Mouse (Mus musculus) liver, embryonic 16.5 days (tissue): ENCODE results near the gene Mapk10. TPM values are rescaled to one million over a fixed set of nuclear protein-coding genes. Genes with fewer than 3 reads are reported as not detected.

Source experiments
- ATAC-seq: fragments of 200-750 bp; cut with Nextera tagmentation; 2 replicates; pipeline ENCODE4 v1.8.0; 2017; ENCODE audit warnings: low read depth, mild to moderate bottlenecking, moderate number of reproducible peaks, moderate library complexity
- H3K27ac ChIP-seq: fragments of 300-500 bp; sonication (generic); 2 replicates; pipeline ENCODE4 v1.5.1; 2014; ENCODE audit warnings: mild to moderate bottlenecking, low read length
- H3K27me3 ChIP-seq: fragments of 300-500 bp; sonication (generic); 2 replicates; pipeline ENCODE4 v1.6.1; 2014; ENCODE audit warnings: low read depth, low read length, mixed read lengths; ENCODE audit not compliant: control insufficient read depth, insufficient read depth
- H3K36me3 ChIP-seq: fragments of 300-500 bp; sonication (generic); 2 replicates; pipeline ENCODE4 v1.6.1; 2014; ENCODE audit warnings: mild to moderate bottlenecking; ENCODE audit not compliant: control insufficient read depth, insufficient read depth
- H3K4me1 ChIP-seq: fragments of 300-500 bp; sonication (generic); 2 replicates; pipeline ENCODE4 v1.6.1; 2014; ENCODE audit warnings: low read depth, low read length, mixed read lengths; ENCODE audit not compliant: control insufficient read depth
- H3K4me2 ChIP-seq: fragments of 300-500 bp; sonication (generic); 2 replicates; pipeline ENCODE4 v1.6.1; 2014; ENCODE audit warnings: low read depth, low read length, mixed read lengths
- H3K4me3 ChIP-seq: fragments of 300-500 bp; sonication (generic); 2 replicates; pipeline ENCODE4 v1.5.1; 2014; ENCODE audit warnings: low read depth, mild to moderate bottlenecking, low read length
- H3K9ac ChIP-seq: fragments of 300-500 bp; sonication (generic); 2 replicates; pipeline ENCODE4 v1.6.1; 2014; ENCODE audit warnings: low read depth, low read length
- H3K9me3 ChIP-seq: fragments of 300-500 bp; sonication (generic); replicated peaks from 2 replicates; pipeline ENCODE4 v1.6.1; 2016; ENCODE audit warnings: low read length; ENCODE audit not compliant: control insufficient read depth
- WGBS: fragments of 180-500 bp; shearing (Covaris S2); extraction: QIAGEN DNeasy Blood & Tissue Kit; methylation state at CpG from one replicate; pipeline ENCODE4 v1.1.7; 2014; ENCODE audit not compliant: insufficient replicate concordance; 5-methylcytosine and 5-hydroxymethylcytosine counted together
- polyA plus RNA-seq: library from polyadenylated mRNA; unstranded; fragments of >200 nt; fragmentation: Nextera tagmentation; extraction: Ambion mirVana; gene quantifications from 2 replicates; pipeline ENCODE4 v1.2.1, GENCODE M21; 2015

Mapk10 gene
- polyA plus RNA-seq, 1 experiment from 2014 or later = not detected

- ATAC-seq = no peak
- no peaks in the 10 kb centered on the region for H3K27me3 ChIP-seq
- H3K9me3 ChIP-seq = no peaks in the 10 kb centered on the region
- no peak overlapping the region for H3K4me3 ChIP-seq
- H3K9ac ChIP-seq = no peak overlapping the region
- no peaks in the 10 kb centered on the region for H3K36me3 ChIP-seq
- no peak overlapping the region for H3K27ac ChIP-seq
- H3K4me1 ChIP-seq = no peaks in the 10 kb centered on the region
- 54% methylated on average over 6 of the region's 6 CpGs for WGBS
- no peak overlapping the region for H3K4me2 ChIP-seq
These were observed 1.6 kb downstream of the Mapk10 start for GRCm38 (mm10) chr5:103209486-103209885.

GRCm38 (mm10) chr5:103208869-103209268, 2.3 kb downstream of the Mapk10 start:
- Histone ChIP-seq H3K4me2 (no peak overlapping the region), H3K4me3 (no peak overlapping the region), H3K9me3 (no peaks in the 10 kb centered on the region), H3K4me1 (no peaks in the 10 kb centered on the region), H3K9ac (no peak overlapping the region), H3K27me3 (no peaks in the 10 kb centered on the region), H3K27ac (no peak overlapping the region), H3K36me3 (no peaks in the 10 kb centered on the region)
- ATAC-seq = no peak
- 33% methylated on average over 8 of the region's 8 CpGs for WGBS

GRCm38 (mm10) chr5:103208021-103208511, 3.1 kb downstream of the Mapk10 start:
- Histone ChIP-seq H3K27me3 (no peaks in the 10 kb centered on the region), H3K4me2 (no peak overlapping the region), H3K4me1 (no peaks in the 10 kb centered on the region), H3K9me3 (no peaks in the 10 kb centered on the region), H3K27ac (no peak overlapping the region), H3K9ac (no peak overlapping the region), H3K36me3 (no peaks in the 10 kb centered on the region), H3K4me3 (no peak overlapping the region)
- WGBS = 59% methylated on average over 10 of the region's 10 CpGs
- no peak for ATAC-seq

- Histone ChIP-seq H3K4me2 (no peak overlapping the region), H3K36me3 (no peaks in the 10 kb centered on the region), H3K9me3 (no peaks in the 10 kb centered on the region; the same call in 1 of the 2 replicates), H3K27ac (no peak overlapping the region), H3K4me3 (no peak overlapping the region), H3K9ac (no peak overlapping the region), H3K4me1 (no peaks in the 10 kb centered on the region), H3K27me3 (no peaks in the 10 kb centered on the region)
- 35% methylated on average over 2 of the region's 2 CpGs for WGBS
- ATAC-seq = no peak
These were observed 13.3 kb downstream of the Mapk10 start for GRCm38 (mm10) chr5:103197796-103198325.

GRCm38 (mm10) chr5:103194549-103194948, 16.6 kb downstream of the Mapk10 start:
- 54% methylated on average over 6 of the region's 6 CpGs for WGBS
- H3K4me1 ChIP-seq = no peaks in the 10 kb centered on the region

GRCm38 (mm10) chr5:103193700-103194099, 17.4 kb downstream of the Mapk10 start:
- no peak for ATAC-seq
- H3K4me3 ChIP-seq = no peak overlapping the region
- no peak overlapping the region for H3K27ac ChIP-seq
- no peaks in the 10 kb centered on the region; the same call in 1 of the 2 replicates for H3K9me3 ChIP-seq
- WGBS = 55% methylated on average over 3 of the region's 3 CpGs
- H3K9ac ChIP-seq = no peak overlapping the region
- H3K4me1 ChIP-seq = no peaks in the 10 kb centered on the region
- H3K27me3 ChIP-seq = no peaks in the 10 kb centered on the region
- H3K36me3 ChIP-seq = no peaks in the 10 kb centered on the region
- H3K4me2 ChIP-seq = no peak overlapping the region

More at GRCm38 (mm10) chr5:103194549-103194948, 16.6 kb downstream of the Mapk10 start:
- no peak overlapping the region for H3K4me2 ChIP-seq
- H3K27ac ChIP-seq = no peak overlapping the region
- H3K36me3 ChIP-seq = no peaks in the 10 kb centered on the region
- no peak for ATAC-seq
- no peaks in the 10 kb centered on the region; the same call in 1 of the 2 replicates for H3K9me3 ChIP-seq
- no peak overlapping the region for H3K4me3 ChIP-seq
- H3K27me3 ChIP-seq = no peaks in the 10 kb centered on the region
- no peak overlapping the region for H3K9ac ChIP-seq

- peaks cover 3% of the 10 kb centered on the region; the same call in 1 of the 2 replicates for H3K9me3 ChIP-seq
- no peaks in the 10 kb centered on the region for H3K27me3 ChIP-seq
- no peak overlapping the region for H3K9ac ChIP-seq
- no peak overlapping the region for H3K4me2 ChIP-seq
- no peak for ATAC-seq
- 24% methylated on average over 4 of the region's 4 CpGs for WGBS
- H3K27ac ChIP-seq = no peak overlapping the region
- no peaks in the 10 kb centered on the region for H3K4me1 ChIP-seq
- H3K4me3 ChIP-seq = no peak overlapping the region
- H3K36me3 ChIP-seq = no peaks in the 10 kb centered on the region
These were observed 19.6 kb downstream of the Mapk10 start for GRCm38 (mm10) chr5:103191577-103191976.

GRCm38 (mm10) chr5:103184256-103184655, 26.9 kb downstream of the Mapk10 start:
- Histone ChIP-seq H3K9ac (no peak overlapping the region), H3K36me3 (no peaks in the 10 kb centered on the region), H3K27me3 (no peaks in the 10 kb centered on the region), H3K27ac (no peak overlapping the region), H3K4me2 (no peak overlapping the region), H3K4me3 (no peak overlapping the region), H3K9me3 (0 out of 2 replicates have a peak, but pooled peaks cover 3% of the 10 kb centered on the region), H3K4me1 (no peaks in the 10 kb centered on the region)
- no peak for ATAC-seq
- 64% methylated on average over 1 of the region's 1 CpGs for WGBS

- Histone ChIP-seq H3K9ac (no peak overlapping the region), H3K36me3 (no peaks in the 10 kb centered on the region), H3K4me3 (no peak overlapping the region), H3K4me1 (no peaks in the 10 kb centered on the region), H3K4me2 (no peak overlapping the region), H3K9me3 (no peaks in the 10 kb centered on the region), H3K27ac (no peak overlapping the region), H3K27me3 (no peaks in the 10 kb centered on the region)
- ATAC-seq = no peak
- 62% methylated on average over 10 of the region's 10 CpGs for WGBS
These were observed 29.5 kb downstream of the Mapk10 start for GRCm38 (mm10) chr5:103181622-103182021.
